Mouse (Mus musculus) adrenal gland, postnatal 36 days (tissue): ENCODE measurements around the gene Usp34. TPM values are rescaled to one million over a fixed set of nuclear protein-coding genes. Genes with fewer than 3 reads are reported as not detected.
A peak's percentile ranks its signal among the peaks of the same experiment; 100 is the strongest.
"Not testable (repeated sequence)": the region's sequence is repeated elsewhere in the genome, so short reads cannot be mapped to it uniquely, and the experiment has no call there.

ENCODE experiments used
- DNase-seq, 2 experiments: peaks; one replicate each; pipeline ENCODE4 v3.0.0; 2021; ENCODE audit warnings: mixed read lengths in 1 of 2
- long read RNA-seq, 2 experiments: library from polyadenylated mRNA; stranded (forward); transcript quantifications; one replicate each; pipeline ENCODE4 v2.0.0; 2021; ENCODE audit warnings: borderline sequencing depth in 2 of 2
- total RNA-seq, 2 experiments: library from RNA; stranded (reverse); gene quantifications; 2 replicates each; pipeline ENCODE4 v1.2.3; 2021

The Usp34 gene
- 10 to 100 TPM; 65.8 to 68.1 TPM for total RNA-seq
- long read RNA-seq, experiment 1, partial matches to known transcripts, result 4 of 8 reads
- long read RNA-seq, experiment 1, other reads (novel, unspliced or antisense), result 4 of 8 reads
- long read RNA-seq, experiment 2, result 0 reads

- DNase-seq, result peak; percentile 85 to 93
These were observed at the start of gene Usp34 for GRCm38 (mm10) chr11:23306764-23307565. Usp34 (plus strand) TSS chr11:23306895.

- no peak for DNase-seq
These were observed 47.6 kb upstream of the Usp34 start for GRCm38 (mm10) chr11:23259073-23259472.

GRCm38 (mm10) chr11:23259481-23259880 is 47.2 kb upstream of the Usp34 start:
- DNase-seq, result no peak

- DNase-seq, result no peak
These were observed 46.5 kb upstream of the Usp34 start for GRCm38 (mm10) chr11:23260186-23260585.

- DNase-seq, result peak; percentile 14 to 30
These were observed 45.2 kb upstream of the Usp34 start for GRCm38 (mm10) chr11:23261490-23261889.

- no peak for DNase-seq
These were observed 41.7 kb upstream of the Usp34 start for GRCm38 (mm10) chr11:23264949-23265348.

- peak in 1 of 2 experiments; percentile 56 for DNase-seq
These were observed 34.6 kb upstream of the Usp34 start for GRCm38 (mm10) chr11:23271770-23272724.

- DNase-seq, result no peak
These were observed 30.9 kb upstream of the Usp34 start for GRCm38 (mm10) chr11:23275780-23276179.

- DNase-seq, result no peak
These were observed 22.2 kb upstream of the Usp34 start for GRCm38 (mm10) chr11:23284469-23284868.

GRCm38 (mm10) chr11:23288866-23289265 is 17.8 kb upstream of the Usp34 start:
- not testable (repeated sequence) for DNase-seq

- DNase-seq, result no peak
These were observed 9.3 kb upstream of the Usp34 start for GRCm38 (mm10) chr11:23297379-23297778.

- DNase-seq, result no peak
These were observed 8.4 kb upstream of the Usp34 start for GRCm38 (mm10) chr11:23298301-23298700.

GRCm38 (mm10) chr11:23299910-23300309 is 6.8 kb upstream of the Usp34 start:
- no peak for DNase-seq

GRCm38 (mm10) chr11:23303126-23303525 is 3.6 kb upstream of the Usp34 start:
- DNase-seq, result no peak

- not testable (repeated sequence) for DNase-seq
These were observed 1.5 kb upstream of the Usp34 start for GRCm38 (mm10) chr11:23305101-23305672.

GRCm38 (mm10) chr11:23305673-23306608 is 754 bp upstream of the Usp34 start:
- peak; percentile 98 to 99 for DNase-seq

GRCm38 (mm10) chr11:23307566-23307920 is 848 bp downstream of the Usp34 start:
- no peak for DNase-seq

GRCm38 (mm10) chr11:23313496-23313895 is 6.8 kb downstream of the Usp34 start:
- DNase-seq, result no peak

GRCm38 (mm10) chr11:23329413-23329812 is 22.7 kb downstream of the Usp34 start:
- DNase-seq, result no peak

GRCm38 (mm10) chr11:23332136-23332535 is 25.4 kb downstream of the Usp34 start:
- DNase-seq, result no peak

- DNase-seq, result no peak
These were observed 28.5 kb downstream of the Usp34 start for GRCm38 (mm10) chr11:23335160-23335559.
